Mouse (Mus musculus) naive thymus-derived CD4-positive, alpha-beta T cell, adult 5 months (primary cell): ENCODE data around the gene Hsdl1. TPM values are rescaled to one million over a fixed set of nuclear protein-coding genes. Genes with fewer than 3 reads are reported as not detected.

Experiments
- polyA plus RNA-seq: library from polyadenylated mRNA; unstranded; fragments of 100-300 nt; shearing (Covaris generic); gene quantifications from one replicate; pipeline ENCODE4 v1.2.1, GENCODE M21; 2017

Gene Hsdl1
- 129 TPM for polyA plus RNA-seq

DNA sequence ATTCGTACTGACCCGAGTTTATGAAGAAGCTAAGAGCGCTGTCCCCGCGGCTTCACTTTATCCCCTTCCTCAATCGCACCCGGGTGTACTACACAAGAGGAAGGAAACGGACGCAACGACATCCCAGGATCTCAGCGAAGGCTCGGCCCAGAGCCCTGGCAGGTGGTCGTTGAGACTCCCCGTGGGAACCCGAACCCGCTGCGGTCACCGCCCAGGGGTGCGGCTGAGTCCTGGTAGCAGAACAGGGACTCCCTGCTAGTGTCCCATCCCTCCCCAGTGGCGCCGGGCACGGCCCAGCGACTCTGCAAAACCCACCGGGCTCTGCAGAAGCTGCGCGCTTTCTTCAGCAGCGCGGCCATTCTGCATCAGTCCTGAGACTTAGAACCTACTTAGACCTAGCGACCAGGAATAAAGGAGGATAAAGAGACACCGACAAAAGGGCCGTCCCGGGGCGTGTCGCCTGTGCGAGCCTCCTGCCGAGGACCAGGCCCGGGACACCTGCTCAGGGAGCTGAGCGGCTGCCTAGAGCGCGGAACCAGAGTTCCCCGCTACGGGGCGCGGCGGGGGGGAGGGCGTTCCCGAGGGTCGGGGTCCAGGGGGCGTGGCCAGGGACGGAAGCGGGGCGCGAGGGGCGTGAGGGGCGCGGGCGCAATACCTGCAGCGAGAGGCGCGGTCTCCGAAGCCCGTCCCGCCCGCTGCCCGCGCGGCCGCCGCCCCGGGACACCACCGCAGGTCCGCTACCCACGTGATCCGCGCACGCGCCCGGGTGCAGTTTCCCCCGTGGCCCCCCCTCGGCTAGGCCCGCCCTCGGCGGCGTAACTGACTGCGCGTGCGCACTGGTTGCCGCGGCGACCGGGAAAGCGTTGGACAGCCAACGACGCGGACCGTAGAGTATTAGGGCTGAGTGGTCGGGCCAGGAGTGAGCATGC lies at the start of gene Hsdl1, which contains the start of gene Dnaaf1:
Gene Hsdl1 (minus strand): TSS at position 747 of the 929 bp plus-strand sequence.
Gene Dnaaf1 (plus strand): TSS at position 799 of the 929 bp plus-strand sequence.

DNA sequence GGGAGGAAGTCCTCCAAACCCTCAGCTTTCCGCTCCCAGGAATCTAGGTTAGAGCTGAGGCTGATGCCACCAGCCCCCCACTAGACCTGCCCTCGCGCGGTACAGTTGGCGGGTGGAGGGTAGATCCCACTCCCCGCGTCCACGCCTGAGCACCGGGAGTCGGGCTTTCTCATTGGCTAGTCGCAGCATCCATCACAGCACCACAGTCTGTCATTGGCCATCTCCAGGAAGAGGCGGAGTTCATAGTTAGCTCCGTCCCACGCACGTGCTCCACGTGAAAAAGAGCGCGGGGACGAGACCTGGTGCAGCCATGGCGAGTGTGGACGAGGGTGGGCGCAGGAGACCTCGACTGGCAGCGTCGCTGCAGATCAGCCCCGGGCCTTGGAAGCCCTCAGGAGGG lies 37.5 kb upstream of the Hsdl1 start, which contains the start of gene Adad2:
Gene Adad2 (plus strand): TSS at position 277 of the 400 bp plus-strand sequence.

DNA sequence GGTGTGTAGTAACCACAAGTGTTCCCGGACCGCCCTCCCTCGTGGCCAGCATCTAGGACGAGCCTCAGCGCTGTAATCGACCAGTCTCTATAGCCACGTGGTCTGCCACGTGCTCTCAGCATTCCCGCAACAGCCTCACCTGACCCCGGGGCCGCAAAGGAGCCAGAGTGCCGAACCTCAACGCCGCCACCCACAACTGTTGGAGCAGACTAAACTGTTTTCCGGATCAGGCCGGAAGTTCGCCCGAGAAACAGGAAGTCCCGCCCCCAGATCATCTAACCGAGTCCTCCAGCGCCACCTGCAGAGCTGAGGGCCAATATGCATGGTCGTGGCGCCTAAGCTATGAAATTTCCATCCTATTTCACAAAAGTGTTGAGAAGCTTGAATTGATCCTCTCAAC lies 30.0 kb upstream of the Hsdl1 start, which contains the start of gene Taf1c:
Gene Taf1c (minus strand): TSS at position 227 of the 400 bp plus-strand sequence.

DNA sequence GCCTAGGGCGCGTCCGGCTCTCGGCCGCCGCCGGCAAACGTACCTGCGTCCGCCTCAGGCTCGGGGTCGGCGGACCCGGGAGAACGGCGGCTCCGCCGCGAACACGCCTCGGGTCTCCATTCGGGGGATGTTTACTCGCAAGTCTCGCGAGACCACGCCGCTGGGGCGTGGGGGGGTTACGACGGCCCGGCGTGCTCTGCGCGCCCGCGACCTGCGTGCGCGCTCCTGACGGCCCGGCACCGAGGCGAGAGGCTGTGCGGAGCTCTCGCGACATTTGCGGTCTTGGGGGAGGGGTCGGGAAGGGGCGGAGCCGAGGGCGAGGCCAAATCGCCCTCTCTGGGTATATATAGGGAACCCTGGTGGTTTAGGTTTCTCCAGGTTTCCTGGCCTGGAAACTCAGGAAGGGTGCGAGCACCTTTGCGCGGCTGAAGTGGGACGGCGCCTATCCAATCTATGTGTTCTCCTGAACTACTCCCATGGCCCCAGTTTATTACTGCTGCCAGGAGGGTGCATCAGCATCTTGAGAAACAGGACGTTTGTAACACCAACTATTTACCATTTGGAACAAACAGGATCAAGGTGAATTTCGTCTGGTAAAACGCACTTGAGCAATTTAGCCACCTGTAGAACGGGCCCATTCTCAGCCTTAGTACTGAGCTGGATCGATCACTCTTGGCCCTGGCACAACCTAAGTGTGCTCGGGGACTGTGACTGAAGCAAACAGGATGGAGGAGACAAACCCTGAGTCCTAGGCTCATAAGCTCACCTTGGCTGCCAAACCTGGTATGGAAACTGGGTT lies 16.2 kb downstream of the Hsdl1 start, which contains the start of gene Mbtps1:
Gene Mbtps1 (minus strand): TSS at position 133 of the 799 bp plus-strand sequence.

Other genes with a start within 250 kb of the Hsdl1 start
- 115 TPM for gene Hsbp1, start 230.7 kb downstream of the Hsdl1 start, polyA plus RNA-seq
- 11.4 TPM for gene Mlycd, start 180.3 kb downstream of the Hsdl1 start, polyA plus RNA-seq
- 3.1 TPM for gene Osgin1, start 141.1 kb downstream of the Hsdl1 start, polyA plus RNA-seq
- gene Necab2, start 128.5 kb downstream of the Hsdl1 start, polyA plus RNA-seq = not detected
- not detected for gene Slc38a8, start 73.5 kb downstream of the Hsdl1 start, polyA plus RNA-seq
- 91.7 TPM for gene Mbtps1, start 16.4 kb downstream of the Hsdl1 start, polyA plus RNA-seq
- not detected for gene Dnaaf1, start 52 bp upstream of the Hsdl1 start, polyA plus RNA-seq
- gene Taf1c, start 30.0 kb upstream of the Hsdl1 start, polyA plus RNA-seq = 23.6 TPM
- not detected for gene Adad2, start 37.6 kb upstream of the Hsdl1 start, polyA plus RNA-seq
- not detected for gene Kcng4, start 60.5 kb upstream of the Hsdl1 start, polyA plus RNA-seq
- not detected for gene Wfdc1, start 91.2 kb upstream of the Hsdl1 start, polyA plus RNA-seq
- not detected for gene Atp2c2, start 124.8 kb upstream of the Hsdl1 start, polyA plus RNA-seq
- 2.1 TPM for gene Tldc1, start 203.2 kb upstream of the Hsdl1 start, polyA plus RNA-seq